Mouse (Mus musculus): ENCODE data around the gene 1700125H20Rik.

DNA sequence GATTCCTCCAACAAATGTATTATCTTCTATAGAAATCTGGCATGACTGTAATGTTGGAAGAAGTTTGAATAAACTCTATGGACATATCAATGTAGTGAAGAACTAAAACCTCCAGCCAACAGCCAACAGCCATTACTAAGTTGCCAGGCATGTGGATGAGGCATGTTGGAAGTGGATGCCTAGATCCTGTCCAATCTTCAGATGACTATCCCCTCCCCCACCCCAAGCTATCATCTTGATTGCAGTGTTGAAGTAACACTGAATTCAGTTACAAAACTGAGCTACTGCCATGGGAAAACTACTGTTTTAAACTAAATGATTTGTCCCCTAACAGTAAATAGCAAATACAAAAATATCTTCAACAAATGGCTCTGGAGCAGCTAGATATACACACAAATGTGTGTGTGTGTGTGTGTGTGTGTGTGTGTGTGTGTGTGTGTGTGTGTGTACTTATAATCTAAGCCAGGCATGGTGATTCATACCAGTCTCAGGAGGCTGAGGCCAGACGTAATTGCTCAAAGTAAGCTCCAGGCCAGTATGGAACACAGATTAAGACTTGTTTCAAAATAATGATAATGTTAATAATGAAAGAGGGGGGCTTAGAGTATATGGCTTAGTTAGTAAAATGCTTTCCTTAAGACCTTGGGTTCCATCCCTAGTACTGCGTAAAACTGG is 17.8 kb upstream of the 1700125H20Rik start:
- no peak for TF ChIP-seq POLR2A (IDR thresholded peaks at IDR 0.05; ENCODE audit: borderline replicate concordance, extremely low read depth, low read depth, low read length)
- TF ChIP-seq CTCF (IDR thresholded peaks at IDR 0.05; ENCODE audit: insufficient read depth, low read length): no peak

All from lung, adult 2 months (tissue).